Mouse (Mus musculus) skeletal muscle tissue, adult 2 months (tissue): ENCODE measurements around the gene Neu1.
"Not testable (repeated sequence)": the region's sequence is repeated elsewhere in the genome, so short reads cannot be mapped to it uniquely, and the experiment has no call there.

Experiments used
- DNase-seq: peaks from one replicate; pipeline ENCODE4 v3.0.0-alpha.2; 2012; ENCODE audit warnings: low read depth, low spot score

Neu1 gene

DNA sequence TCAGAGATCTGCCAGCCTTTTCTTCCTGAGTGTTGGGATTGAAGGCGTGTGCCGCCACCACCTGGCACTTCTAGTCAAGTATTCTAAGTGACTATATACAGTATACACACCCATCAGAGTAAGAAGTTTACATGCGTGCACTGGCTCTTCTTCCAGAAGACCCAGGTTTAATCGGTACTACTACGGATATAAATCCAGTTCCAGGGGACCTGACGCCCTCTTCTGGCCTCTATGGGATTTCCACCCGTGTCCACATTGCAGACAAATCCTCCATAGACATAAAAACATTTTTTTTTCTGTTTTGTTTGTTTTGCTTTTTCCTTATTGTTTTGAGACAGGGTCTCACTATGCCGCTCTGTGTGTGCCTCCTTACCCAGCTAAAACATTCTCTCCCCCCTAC, 16.6 kb downstream of the Neu1 start:
- no peak for DNase-seq

DNA sequence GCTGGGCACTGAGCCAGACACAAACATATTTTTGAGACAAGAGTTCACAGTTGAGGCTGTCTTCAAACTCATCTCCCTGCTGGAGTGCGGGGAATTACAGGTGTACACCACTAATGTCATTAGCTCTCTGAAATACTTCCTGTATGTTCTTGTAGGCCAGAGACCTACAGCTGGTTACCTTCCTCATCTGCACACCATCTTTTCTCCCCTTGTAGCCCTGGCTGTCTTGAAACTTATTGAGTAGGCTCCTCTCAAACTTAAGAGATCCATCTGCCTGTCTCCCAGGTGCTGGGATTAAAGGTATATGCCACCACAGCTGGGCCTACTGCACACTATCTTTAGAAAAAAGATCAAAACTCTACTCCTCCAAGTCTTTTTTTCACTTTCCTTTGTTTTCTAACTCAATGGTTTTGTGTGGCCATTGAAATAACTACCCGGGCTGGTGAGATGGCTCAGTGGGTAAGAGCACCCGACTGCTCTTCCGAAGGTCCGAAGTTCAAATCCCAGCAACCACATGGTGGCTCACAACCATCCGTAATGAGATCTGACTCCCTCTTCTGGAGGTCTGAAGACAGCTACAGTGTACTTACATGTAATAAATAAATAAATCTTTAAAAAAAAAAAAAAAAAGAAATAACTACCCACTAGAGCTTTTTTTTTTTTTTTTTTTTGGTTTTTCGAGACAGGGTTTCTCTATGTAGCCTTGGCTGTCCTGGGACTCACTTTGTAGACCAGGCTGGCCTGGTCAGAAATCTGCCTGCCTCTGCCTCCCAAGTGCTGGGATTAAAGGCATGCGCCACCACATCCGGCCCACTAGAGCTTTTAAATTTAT, 17.9 kb downstream of the Neu1 start:
- DNase-seq = not testable (repeated sequence)

DNA sequence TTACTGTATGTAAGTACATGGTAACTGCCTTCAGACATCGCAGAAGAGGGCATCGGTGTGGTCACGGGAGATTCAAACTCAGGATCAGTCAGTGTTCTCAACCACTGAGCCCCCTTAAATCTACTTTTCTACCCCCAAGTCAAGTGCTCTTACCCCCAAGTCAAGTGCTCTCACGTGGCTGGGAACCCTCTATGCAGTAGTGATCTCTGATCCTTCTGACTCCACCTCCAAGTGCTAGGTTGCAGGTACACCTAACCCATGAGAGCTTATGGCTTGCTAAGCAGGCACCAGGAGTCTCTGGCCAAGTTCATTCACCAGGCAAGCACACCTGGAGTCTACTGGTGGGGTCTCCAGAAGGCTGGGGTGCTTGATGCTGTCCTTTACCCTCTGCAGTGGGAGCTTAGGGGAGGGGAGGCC, 18.5 kb downstream of the Neu1 start:
- DNase-seq = no peak

DNA sequence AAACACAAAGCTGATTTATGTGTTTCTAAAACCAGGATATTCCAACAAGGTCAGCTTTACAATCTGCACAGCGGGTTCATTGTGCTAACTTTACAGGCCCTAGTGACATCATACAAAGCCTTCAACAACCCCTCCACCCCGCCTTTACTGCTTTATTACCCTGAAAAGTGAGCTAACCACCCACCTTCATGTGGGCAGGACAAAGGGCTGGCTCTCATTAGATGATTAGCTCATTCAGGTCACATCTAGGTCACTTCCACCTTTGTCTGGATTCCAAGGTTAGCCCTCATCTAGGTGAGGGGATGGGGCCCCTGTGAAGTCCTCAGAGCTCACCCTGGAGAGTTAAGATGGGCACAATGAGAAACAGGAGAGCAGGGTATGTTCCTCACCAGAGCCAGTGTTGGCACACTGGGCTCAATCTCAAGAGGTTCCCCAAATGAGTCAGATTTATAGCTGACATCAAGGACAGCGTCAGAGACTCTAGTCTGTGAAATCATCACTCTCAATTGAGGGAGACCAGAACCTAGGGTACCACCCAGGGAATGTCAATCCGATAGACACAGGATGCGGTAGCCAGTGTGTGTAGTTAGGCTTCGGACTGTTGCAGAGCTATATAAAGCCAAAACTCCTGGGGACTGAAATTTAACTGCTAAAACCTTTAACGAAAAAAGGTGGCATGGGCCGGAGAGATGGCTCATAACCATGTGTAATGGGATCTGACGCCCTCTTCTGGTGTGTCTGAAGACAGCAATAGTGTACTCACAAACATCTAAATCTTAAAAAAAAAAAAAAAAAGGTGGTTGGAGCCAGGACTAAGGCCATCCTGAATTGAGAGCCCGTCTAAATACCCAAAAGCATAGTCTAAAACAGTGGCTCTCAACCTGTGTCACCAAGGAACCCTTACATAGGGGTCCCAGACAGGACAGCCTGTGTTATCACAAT, 19.7 kb downstream of the Neu1 start:
- no peak for DNase-seq

DNA sequence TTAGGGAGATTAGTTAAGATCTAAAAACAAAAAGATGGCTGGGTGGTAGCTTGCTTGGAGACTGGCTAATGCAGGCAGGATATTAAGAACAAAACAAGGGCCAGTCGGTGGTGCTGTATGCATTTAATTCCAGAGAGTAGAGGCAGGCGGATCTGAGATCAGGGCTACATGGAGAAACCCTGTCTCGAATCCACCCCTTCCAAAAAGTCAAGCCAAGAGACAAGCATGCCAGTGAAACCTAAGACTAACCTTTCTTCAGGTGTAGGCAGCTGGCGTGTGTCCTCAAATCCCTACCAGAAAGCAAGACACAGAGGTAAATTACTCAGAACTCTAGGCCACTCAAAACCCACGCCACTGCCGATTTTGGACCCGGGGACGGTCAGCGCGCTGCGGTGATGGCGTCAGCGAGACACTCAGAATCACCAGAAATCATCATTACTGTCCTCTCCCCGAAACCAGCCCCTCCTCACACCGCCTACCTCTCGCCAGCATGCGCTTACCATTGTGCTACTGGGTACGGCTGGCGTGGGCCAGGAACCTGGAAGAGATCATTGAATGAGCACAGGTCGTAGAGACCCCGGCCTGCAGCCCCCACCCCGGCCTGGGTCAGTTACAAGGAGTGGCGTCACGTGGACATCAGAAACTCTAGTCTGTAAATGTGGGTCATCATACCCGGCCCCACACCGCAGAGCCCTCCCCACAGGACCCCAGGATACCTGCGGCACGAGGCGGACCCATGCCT, 20.8 kb downstream of the Neu1 start:
- no peak for DNase-seq

DNA sequence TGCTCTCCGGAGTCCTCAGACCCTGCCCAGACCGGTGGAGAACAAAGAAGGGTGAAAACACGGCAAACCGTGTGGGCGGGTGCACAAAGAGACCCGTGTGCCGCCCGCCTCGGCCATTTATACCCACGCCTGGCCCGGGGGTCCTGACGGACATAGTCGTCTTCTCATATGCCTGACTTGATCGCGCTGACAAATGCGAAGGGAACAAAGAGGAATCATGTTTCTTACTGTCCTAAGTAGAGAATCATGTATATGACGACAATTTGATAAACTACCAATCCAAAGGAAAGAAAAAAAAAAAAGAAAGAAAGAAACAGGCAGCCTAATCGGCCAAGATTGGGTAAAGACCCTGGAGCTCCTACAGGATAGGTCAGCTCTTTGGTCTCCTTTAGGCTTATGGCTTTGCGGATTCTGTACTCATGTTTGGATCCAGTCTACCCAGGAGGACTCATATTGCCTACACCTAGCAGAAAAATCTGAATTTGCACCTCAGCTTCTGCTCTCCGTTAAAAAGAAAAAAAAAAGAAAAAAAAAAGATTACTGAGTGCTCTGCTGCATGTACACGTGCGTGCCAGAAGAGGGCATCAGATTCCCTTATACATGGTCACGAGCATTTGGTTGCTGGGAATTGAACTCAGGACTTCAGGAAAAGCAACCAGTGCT, 21.5 kb downstream of the Neu1 start:
- peak; percentile 76 for DNase-seq

DNA sequence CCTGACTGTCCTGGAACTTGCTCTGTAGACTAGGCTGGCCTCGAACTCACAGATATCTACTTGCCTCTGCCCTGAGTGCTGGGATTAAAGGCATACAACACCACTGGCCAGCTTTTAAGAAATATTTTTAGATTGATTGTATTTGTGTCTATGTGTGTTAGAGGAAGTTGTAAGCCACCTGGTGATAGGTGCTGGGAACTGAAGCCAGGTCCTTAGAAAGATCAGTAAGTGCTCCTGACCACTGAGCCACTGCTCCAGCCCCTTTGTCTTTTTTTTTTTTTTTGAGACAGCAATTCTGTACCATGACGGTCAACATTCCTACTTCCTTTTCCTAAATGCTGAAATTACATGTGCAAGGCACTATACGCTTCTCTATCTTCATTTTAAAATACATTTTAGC, 22.2 kb downstream of the Neu1 start:
- no peak for DNase-seq

DNA sequence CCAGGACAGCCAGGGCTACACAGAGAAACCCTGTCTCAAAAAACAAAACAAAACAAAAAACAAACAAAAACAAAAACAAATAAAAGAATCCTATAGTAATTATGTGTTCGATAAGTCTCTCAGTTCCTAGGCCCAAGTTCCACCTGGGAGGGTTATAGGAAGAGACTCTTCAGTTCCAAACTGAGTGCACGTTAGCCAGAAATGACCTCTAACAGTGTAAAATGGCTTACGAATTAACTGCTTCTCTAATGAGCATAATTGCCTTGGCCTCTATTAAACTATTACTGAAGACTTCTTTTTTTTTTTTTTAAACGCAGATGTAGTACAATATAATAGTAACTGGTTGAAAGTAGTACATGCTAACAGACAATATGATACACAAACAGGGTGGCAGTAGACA, 22.9 kb downstream of the Neu1 start:
- no peak for DNase-seq

DNA sequence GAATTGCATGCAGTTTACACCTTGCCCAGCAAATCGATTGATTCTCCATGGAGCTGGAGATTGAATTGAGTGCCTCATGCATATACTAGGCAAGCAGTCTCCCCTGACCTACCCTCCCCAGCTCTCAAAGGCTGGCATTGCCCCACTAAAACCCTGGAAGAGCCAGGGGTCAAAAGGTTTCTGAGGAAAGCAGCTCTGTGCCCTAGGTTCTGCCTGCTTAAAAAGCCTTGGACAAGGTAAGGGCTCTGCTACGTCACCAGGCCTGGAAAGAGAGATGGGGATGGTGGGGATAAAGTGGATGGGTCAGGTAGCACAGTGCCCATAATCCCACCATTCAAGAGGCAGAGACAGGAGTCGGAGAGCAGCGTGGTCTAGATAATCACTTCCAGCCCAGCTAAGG, 23.8 kb downstream of the Neu1 start:
- no peak for DNase-seq

DNA sequence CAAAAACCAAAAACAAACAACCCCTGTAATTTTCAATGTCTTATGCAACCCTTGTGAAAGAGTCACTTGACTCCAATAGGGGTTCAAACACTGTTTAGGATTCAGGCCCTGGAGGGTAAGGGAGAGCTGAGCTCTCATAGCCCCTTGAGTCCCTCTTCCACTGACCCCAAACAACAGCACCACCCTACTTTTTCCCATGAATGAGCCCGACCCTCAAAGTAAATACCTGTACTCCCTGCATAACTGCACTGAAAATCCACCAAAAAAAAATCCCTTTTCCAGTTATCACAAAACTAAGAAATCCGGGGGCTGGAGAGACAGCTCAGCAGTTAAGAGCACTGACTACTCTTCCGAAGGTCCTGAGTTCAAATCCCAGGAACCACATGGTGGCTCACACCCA, 24.8 kb downstream of the Neu1 start:
- DNase-seq = no peak

DNA sequence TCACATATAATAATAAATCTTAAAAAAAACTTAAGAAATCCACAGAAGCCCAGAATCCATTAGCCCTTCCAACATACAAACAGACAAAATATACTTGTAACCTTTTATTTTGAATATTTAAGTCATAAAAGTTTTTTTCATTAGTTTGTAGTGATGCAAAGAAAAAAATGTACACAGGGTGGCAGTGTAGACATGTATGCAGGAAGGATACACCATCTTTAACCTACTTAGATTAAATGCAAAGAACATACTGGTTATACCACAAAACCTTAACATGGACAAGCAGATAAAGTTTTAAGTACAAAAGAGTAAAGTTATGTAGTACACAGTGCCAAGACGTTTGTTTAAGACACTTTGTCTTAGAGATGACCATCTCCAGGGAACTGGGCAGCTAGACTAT, 25.3 kb downstream of the Neu1 start:
- no peak for DNase-seq

DNA sequence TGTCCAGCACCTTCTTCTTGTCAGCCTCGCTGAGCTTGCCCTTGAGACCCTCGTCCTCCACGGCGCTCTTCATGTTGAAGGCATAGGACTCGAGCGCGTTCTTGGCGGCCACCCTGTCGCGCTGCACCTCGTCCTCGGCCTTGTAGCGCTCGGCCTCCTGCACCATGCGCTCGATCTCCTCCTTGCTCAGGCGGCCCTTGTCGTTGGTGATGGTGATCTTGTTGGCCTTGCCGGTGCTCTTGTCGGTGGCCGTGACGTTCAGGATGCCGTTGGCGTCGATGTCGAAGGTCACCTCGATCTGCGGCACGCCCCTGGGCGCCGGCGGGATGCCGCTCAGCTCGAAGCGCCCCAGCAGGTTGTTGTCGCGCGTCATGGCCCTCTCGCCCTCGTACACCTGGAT, 26.2 kb downstream of the Neu1 start:
- not testable (repeated sequence) for DNase-seq

DNA sequence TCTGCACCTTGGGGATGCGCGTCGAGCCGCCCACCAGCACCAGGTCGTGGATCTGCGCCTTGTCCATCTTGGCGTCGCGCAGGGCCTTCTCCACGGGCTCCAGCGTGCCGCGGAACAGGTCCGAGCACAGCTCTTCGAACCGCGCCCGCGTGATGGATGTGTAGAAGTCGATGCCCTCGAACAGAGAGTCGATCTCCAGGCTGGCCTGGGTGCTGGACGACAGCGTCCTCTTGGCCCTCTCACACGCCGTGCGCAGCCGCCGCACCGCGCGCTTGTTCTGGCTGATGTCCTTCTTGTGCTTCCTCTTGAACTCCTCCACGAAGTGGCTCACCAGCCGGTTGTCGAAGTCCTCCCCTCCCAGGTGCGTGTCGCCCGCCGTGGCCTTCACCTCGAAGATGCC, 26.9 kb downstream of the Neu1 start:
- DNase-seq = not testable (repeated sequence)

DNA sequence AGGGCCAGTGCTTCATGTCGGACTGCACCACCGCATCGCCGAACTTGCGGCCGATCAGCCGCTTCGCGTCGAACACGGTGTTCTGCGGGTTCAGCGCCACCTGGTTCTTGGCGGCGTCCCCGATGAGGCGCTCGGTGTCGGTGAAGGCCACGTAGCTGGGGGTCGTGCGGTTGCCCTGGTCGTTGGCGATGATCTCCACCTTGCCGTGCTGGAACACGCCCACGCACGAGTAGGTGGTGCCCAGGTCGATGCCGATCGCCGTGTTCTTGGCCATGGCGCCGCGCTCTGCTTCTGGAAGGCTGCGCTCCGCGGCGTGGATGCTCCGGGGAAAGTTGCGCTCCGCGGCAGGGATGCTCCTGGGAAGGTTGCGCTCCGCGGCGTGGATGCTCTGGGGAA, 27.7 kb downstream of the Neu1 start:
- DNase-seq = not testable (repeated sequence)

DNA sequence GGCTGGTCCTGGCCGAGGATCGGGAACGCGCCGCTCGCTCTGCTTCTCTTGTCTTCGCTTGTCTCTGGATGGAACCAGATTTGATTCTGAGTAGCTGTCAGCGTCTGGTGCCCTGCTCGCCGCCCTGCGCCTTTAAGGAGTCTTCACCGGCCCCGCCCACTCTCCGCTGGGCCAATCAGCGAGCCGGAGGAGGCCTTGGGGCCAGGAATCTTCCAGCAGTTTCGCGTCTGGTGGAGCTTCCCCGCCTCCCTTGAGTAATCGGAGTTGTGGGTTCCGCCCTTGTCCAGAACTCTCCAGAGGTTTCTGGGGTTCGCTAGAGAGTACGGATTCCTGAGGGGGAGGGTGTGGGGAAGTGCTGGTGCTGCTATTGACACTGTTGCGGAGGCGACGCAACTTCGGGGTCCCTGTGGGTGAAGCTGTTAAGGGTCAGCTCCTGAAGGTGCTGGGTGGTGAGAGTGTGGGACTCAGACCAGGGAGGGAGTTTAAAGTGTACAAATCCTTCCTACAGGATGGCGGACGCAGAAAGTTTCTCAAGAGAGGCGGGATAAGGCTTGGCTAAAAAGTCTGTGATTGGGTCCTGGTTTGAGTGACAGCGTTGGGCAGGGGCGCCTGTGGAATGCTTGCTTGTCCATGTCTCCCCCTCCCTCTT, 28.2 kb downstream of the Neu1 start, which contains the start of gene Hspa1b:
Hspa1b (minus strand) TSS at position 109 of the 649 bp plus-strand sequence.
- peak; percentile 69 for DNase-seq

DNA sequence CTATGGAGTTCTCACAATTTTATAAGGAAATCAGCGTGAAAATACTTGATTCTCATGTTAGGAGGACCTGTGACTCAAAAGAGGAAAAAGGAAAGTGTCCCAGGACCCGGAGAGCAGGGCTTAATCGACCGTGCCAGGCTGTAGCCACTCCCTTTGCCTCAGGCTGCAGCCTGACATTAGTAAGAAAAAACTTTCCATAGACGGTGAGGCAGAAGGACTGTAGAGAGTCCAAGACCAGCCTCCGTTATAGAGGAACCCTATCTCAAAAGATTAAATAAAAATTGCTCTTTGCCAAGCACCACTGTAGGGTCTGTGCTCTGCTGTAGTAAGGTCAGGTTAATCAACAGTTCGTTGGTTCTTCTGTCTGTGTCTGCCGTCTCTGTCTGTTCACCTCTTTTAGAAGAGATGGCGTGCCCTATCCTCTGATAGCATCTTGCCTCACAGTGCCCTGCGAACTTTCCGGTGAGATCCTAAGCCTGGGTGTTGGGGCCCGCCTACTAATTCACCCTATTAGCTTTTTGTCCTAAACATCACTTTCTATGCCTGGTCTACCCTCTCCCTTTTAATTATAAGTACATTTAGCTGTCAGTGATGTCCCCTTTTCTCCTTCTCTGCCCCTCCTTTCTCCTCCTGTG, 28.9 kb downstream of the Neu1 start:
- DNase-seq = peak; percentile 46

DNA sequence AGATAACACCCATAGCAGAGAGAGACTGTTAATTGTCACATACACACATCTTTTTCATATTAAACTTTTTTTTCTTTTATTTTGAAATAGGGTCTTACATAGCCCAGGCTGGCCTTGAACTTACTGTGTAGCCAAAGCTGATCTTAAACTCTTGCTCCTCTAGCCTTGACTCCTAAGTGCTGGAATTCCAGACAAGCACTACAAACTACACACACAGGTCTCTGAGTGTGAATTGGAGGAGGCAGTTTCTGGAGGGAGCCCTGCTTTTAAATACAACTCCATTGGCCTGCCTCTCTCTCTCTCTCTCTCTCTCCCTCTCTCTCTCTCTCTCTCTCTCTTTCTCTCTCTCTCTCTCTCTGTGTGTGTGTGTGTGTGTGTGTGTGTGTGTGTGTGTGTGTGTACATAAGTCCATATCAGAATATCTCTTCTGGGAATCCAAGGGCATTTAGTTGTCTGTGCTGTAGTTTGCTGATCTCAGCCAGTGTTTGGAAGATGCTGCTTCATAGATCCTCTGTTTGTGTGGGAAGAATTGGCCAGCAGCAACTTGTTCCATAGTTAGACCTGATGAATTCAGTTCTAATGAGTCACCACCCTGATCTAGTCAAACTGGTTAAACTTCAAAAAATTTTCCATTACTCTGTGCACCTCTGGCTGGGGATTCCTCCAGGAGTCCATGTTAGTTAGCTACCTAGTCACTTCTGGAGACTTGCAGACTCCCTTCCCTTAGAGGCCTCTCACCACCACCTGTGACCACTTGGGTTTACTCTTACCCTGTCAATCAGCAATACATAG, 29.8 kb downstream of the Neu1 start:
- no peak for DNase-seq

DNA sequence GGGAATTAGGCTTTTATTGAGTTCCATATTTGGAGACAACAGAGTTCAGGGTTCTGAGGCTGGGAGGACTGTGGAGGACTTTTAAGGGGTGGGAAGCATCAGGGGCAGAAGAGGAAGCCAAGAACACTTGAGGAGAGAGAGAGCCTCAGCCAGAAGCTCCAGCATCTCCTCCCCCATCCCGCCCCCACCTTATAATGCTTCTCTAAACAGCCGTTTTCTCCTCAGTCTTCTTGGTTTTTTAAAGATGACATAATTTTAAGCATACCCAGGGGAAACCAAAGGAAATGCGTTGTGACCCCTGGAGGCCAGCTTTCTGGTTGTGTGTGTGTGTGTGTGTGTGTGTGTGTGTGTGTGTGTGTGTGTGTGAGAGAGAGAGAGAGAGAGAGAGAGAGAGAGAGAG, 31.1 kb downstream of the Neu1 start:
- DNase-seq = peak; percentile 60

DNA sequence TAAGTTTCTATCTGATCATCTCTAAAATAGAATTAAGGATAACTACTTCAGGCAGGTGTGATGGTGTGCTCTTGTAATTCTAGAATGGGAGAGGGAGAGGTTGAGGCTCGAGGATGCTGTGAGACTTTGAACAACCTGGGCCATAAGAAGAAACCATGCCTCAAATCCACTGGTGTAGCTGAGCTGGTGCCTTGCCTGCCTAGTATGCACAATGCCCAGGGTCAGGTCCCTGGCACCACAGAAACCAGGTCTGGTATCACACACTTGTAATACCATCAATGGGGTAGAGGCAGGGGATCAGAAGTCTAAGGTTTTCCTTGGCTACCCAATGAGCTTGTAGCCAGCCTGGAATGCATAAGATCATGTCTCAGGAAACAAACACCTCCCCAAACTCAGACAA, 31.8 kb downstream of the Neu1 start:
- DNase-seq = no peak

DNA sequence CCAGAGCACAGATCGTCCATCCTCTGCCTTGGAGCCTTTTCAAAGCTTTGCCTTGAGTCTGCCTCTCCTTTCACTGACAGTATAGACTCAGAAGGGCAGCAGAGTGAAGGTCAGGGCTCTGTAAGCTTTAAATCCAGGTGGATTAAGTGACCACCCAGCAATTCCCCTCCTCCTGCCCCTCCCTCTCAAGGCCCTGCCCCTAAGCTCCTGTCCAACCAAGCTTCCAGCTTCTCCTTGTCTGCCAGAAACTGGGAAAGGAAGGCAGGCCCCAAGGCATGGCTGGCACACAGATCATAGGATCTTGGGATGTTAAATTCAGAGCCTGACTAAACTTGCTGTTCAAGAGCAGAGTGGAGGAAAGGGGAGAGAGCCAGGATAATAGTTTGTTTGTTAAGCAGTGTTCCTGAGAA, 33.6 kb downstream of the Neu1 start:
- DNase-seq = no peak
